Mouse (Mus musculus) intestine, postnatal 0 days (tissue): Measurements from ENCODE around the gene 1700074P13Rik. TPM values are rescaled to one million over a fixed set of nuclear protein-coding genes. Genes with fewer than 3 reads are reported as not detected.
A peak's percentile ranks its signal among the peaks of the same experiment; 100 is the strongest.
"Not testable (repeated sequence)": the region's sequence is repeated elsewhere in the genome, so short reads cannot be mapped to it uniquely, and the experiment has no call there.

Source experiments
- ATAC-seq: fragments of 200-750 bp; cut with Nextera tagmentation; 2 replicates; pipeline ENCODE4 v1.8.0; 2017; ENCODE audit warnings: mild to moderate bottlenecking, moderate TSS enrichment, moderate library complexity
- H3K27ac ChIP-seq: fragments of 300-500 bp; sonication (generic); 2 replicates; pipeline ENCODE4 v1.5.1; 2014; ENCODE audit warnings: mild to moderate bottlenecking, low read depth, low read length, moderate library complexity
- H3K27me3 ChIP-seq: fragments of 300-500 bp; sonication (generic); replicated peaks from 2 replicates; pipeline ENCODE4 v1.6.1; 2014; ENCODE audit warnings: low read length, mixed read lengths; ENCODE audit not compliant: control insufficient read depth, insufficient read depth
- H3K36me3 ChIP-seq: fragments of 300-500 bp; sonication (generic); 2 replicates; pipeline ENCODE4 v1.6.1; 2014; ENCODE audit warnings: mild to moderate bottlenecking, moderate library complexity; ENCODE audit not compliant: control insufficient read depth, insufficient read depth
- H3K4me1 ChIP-seq: fragments of 300-500 bp; sonication (generic); replicated peaks from 2 replicates; pipeline ENCODE4 v1.6.1; 2014; ENCODE audit warnings: antibody characterized with exemption, low read length, mixed read lengths; ENCODE audit not compliant: control insufficient read depth, insufficient read depth
- H3K4me2 ChIP-seq: fragments of 300-500 bp; sonication (generic); replicated peaks from 2 replicates; pipeline ENCODE4 v1.6.1; 2014; ENCODE audit warnings: low read depth, mild to moderate bottlenecking, moderate library complexity
- H3K4me3 ChIP-seq: fragments of 300-500 bp; sonication (generic); 2 replicates; pipeline ENCODE4 v1.5.1; 2014; ENCODE audit warnings: low read depth, low read length
- H3K9ac ChIP-seq: fragments of 300-500 bp; sonication (generic); 2 replicates; pipeline ENCODE4 v1.6.1; 2014; ENCODE audit warnings: mild to moderate bottlenecking, low read depth, low read length
- H3K9me3 ChIP-seq: fragments of 300-500 bp; sonication (generic); 2 replicates; pipeline ENCODE4 v1.6.1; 2016; ENCODE audit warnings: mixed run types; ENCODE audit not compliant: control insufficient read depth
- CTCF ChIP-seq: sonication (generic); IDR thresholded peaks from 2 replicates; pipeline ENCODE4 v1.5.1; 2016; ENCODE audit warnings: low read depth, mild to moderate bottlenecking, control low read depth, antibody characterized with exemption, moderate library complexity
- WGBS: fragments of 180-500 bp; shearing (Covaris S2); extraction: QIAGEN DNeasy Blood & Tissue Kit; methylation state at CpG from one replicate; pipeline ENCODE4 v1.1.7; 2014; 5-methylcytosine and 5-hydroxymethylcytosine counted together
- polyA plus RNA-seq: library from polyadenylated mRNA; unstranded; fragments of >200 nt; fragmentation: Nextera tagmentation; extraction: Ambion mirVana; gene quantifications from 2 replicates; pipeline ENCODE4 v1.2.1, GENCODE M21; 2015

Gene 1700074P13Rik
- not detected in 2 replicates for polyA plus RNA-seq

DNA sequence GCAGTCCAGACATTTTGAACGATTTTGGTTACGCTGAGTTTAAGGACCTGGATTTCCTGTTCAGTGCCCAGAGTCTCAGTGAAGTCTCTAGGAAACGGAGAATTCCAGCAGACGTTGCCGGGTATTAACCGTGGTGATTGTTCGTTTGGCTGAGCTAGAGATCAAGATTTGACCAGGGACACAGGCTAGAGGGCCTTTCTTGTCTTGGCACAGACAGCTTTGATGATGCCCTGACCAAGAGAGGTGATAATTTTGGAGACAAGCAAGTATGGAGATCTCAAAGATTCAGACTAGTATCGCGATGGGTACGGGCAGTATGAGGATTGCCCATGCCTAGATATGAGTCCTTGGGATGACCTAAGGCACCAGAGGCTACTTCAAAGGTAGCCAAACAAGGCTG lies at the start of gene 1700074P13Rik:
Gene 1700074P13Rik, minus strand, starts transcription at position 101 of the 400 bp plus-strand sequence.
- Histone ChIP-seq H3K27ac (no peak within 1 kb of the TSS), H3K4me3 (no peak within 1 kb of the TSS), H3K36me3 (no peaks in the 10 kb centered on the region), H3K4me1 (no peaks in the 10 kb centered on the region), H3K4me2 (no peak within 1 kb of the TSS), H3K27me3 (no peaks in the 10 kb centered on the region), H3K9ac (no peak within 1 kb of the TSS), H3K9me3 (no peaks in the 10 kb centered on the region)
- TF ChIP-seq CTCF: no peak
- ATAC-seq: no peak
- WGBS: 92% methylated on average over 10 of the region's 10 CpGs

- ATAC-seq, H3K9ac ChIP-seq, H3K9me3 ChIP-seq, H3K27me3 ChIP-seq, H3K36me3 ChIP-seq, H3K4me3 ChIP-seq, H3K4me2 ChIP-seq, H3K27ac ChIP-seq, H3K4me1 ChIP-seq: not testable (repeated sequence)
- WGBS: 89% methylated on average over 2 of the region's 2 CpGs
These were observed 24.1 kb upstream of the 1700074P13Rik start, which contains the start of gene 1810009J06Rik for GRCm38 (mm10) chr6:40964454-40964853. TSS of gene 1810009J06Rik (plus strand) at chr6:40964754.

DNA sequence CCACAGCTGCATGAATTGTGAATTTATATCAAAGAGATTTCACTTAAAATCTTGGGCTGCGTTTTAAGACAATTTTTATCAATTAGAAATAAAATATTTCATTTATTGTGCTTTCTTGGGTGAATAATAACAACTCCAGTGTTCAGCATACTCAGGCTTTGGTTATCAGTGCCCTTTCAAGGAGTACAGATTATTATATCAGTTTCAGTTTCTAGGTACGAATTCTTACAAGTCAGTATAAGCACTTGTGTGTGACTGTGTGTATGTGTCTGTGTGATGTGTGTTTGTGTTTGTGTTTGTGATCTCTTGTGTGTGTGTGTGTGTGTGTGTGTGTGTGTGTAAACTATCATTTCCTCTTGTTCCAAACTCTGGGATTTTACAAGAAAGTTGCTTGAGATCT lies 13.4 kb upstream of the 1700074P13Rik start:
- WGBS: 41% methylated on average over 2 of the region's 2 CpGs
- Histone ChIP-seq H3K9me3 (no peaks in the 10 kb centered on the region), H3K9ac (no peak overlapping the region), H3K27ac (no peak overlapping the region), H3K27me3 (no peaks in the 10 kb centered on the region), H3K4me1 (no peaks in the 10 kb centered on the region), H3K4me3 (no peak overlapping the region), H3K4me2 (peak overlapping the region; percentile 33; the same call in 1 of the 2 replicates), H3K36me3 (no peaks in the 10 kb centered on the region)
- no peak for TF ChIP-seq CTCF
- peak; percentile 57; the same call in 1 of the 2 replicates for ATAC-seq

DNA sequence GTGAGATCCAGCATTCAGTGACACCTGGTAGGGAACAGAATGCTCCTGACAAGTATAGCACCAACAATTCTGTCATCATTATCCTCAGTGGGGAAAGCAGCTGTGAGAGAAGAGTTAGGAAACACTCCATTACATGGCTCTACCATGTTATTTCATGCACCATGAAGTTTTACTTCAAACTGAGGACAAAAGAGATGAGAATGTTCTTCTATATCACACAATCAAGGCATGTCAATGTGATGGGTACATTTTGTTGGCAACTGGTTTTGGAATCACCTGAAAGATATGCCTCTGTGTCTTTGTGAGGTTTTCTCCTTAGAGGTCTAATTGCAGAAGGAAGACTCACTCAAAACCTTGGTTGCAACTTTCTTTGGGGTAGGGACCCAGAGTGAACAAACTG lies 11.4 kb upstream of the 1700074P13Rik start, which contains the start of gene Gm4744:
Gene Gm4744, minus strand, starts transcription at position 101 of the 400 bp plus-strand sequence.
- Histone ChIP-seq H3K9me3 (no peaks in the 10 kb centered on the region), H3K4me1 (no peaks in the 10 kb centered on the region), H3K27ac (no peak within 1 kb of the TSS), H3K4me2 (no peak within 1 kb of the TSS), H3K4me3 (no peak within 1 kb of the TSS), H3K27me3 (no peaks in the 10 kb centered on the region), H3K9ac (no peak within 1 kb of the TSS), H3K36me3 (no peaks in the 10 kb centered on the region)
- ATAC-seq: no peak
- TF ChIP-seq CTCF: no peak

- Histone ChIP-seq H3K9me3 (no peaks in the 10 kb centered on the region), H3K36me3 (no peaks in the 10 kb centered on the region), H3K27me3 (no peaks in the 10 kb centered on the region), H3K27ac (no peak overlapping the region), H3K9ac (no peak overlapping the region), H3K4me2 (no peak overlapping the region), H3K4me3 (no peak overlapping the region), H3K4me1 (no peaks in the 10 kb centered on the region)
- no peak for TF ChIP-seq CTCF
- ATAC-seq: no peak
- 79% methylated on average over 4 of the region's 4 CpGs for WGBS
These were observed 20.4 kb downstream of the 1700074P13Rik start for GRCm38 (mm10) chr6:40919954-40920353.

DNA sequence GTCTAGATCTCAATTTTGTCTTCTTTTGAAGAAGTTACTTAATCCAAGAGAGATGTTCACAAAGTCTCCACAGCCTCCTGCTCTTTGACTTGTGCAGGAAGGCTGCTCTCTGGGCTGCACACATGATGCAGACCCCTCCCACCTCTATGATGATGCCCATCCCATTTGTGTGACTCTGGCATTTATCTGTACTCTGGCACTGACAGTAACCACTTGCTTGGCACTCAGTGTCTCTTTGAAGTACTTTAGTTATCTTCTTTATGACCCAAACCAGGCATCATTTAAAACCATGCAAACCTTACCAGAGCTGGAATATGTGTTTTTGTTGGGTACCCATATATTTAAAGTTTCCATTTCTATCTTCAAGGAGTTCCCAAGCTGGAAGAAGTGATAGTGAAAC lies 40.1 kb downstream of the 1700074P13Rik start, which contains the start of gene Prss58:
Gene Prss58, minus strand, starts transcription at position 101 of the 400 bp plus-strand sequence.
- no peaks in the 10 kb centered on the region for H3K9me3 ChIP-seq
- no peak within 1 kb of the TSS for H3K9ac ChIP-seq
- no peak for ATAC-seq
- no peaks in the 10 kb centered on the region for H3K36me3 ChIP-seq
- no peak within 1 kb of the TSS for H3K27ac ChIP-seq
- no peak for TF ChIP-seq CTCF
- no peaks in the 10 kb centered on the region for H3K4me1 ChIP-seq
- no peak within 1 kb of the TSS for H3K4me2 ChIP-seq
- no peaks in the 10 kb centered on the region for H3K27me3 ChIP-seq
- no peak within 1 kb of the TSS for H3K4me3 ChIP-seq

- H3K36me3 ChIP-seq: no peaks in the 10 kb centered on the region
- H3K4me1 ChIP-seq: no peaks in the 10 kb centered on the region
- H3K9ac ChIP-seq: no peak overlapping the region
- 43% methylated on average over 1 of the region's 1 CpGs for WGBS
- ATAC-seq: peak; percentile 63
- H3K27ac ChIP-seq: no peak overlapping the region
- H3K9me3 ChIP-seq: no peaks in the 10 kb centered on the region
- no peak for TF ChIP-seq CTCF
- H3K4me3 ChIP-seq: no peak overlapping the region
- no peaks in the 10 kb centered on the region for H3K27me3 ChIP-seq
- no peak overlapping the region for H3K4me2 ChIP-seq
These were observed 45.6 kb downstream of the 1700074P13Rik start for GRCm38 (mm10) chr6:40894716-40895115.
